Mouse (Mus musculus) cerebellum, postnatal 25 days (tissue): ENCODE measurements around the gene Dazap2.
"Not testable (repeated sequence)": the region's sequence is repeated elsewhere in the genome, so short reads cannot be mapped to it uniquely, and the experiment has no call there.

ENCODE experiments used
- DNase-seq, 2 experiments: peaks; one replicate each; pipeline ENCODE4 v3.0.0; 2021; ENCODE audit warnings: mixed read lengths in 2 of 2

Gene Dazap2

GRCm38 (mm10) chr15:100614996-100615824 lies at the start of gene Dazap2:
Dazap2 (plus strand) TSS chr15:100615349.
- DNase-seq = peak; percentile 97 to 99

- no peak for DNase-seq
Observed at GRCm38 (mm10) chr15:100566531-100566930, 48.6 kb upstream of the Dazap2 start.

DNA sequence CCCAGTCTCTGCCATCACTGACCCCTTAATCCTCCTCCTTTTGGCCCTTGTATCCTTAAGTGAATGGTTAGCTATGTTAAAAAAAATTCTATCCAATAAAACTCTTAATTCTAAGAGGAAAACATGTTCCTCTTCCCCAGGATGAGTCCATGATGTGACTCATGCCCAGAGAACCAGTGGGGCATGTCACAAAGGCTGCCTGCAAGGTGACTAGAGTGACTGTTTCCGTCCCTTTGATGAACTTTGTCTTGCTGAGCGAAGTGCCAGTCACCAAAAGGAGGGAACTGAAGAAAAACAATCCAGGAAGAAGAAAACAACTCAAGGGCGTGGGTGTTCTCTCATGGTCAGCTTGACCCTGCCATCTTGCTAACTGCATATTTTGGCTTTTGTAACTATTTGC lies 45.9 kb upstream of the Dazap2 start:
- DNase-seq = no peak

- no peak for DNase-seq
Observed at GRCm38 (mm10) chr15:100573946-100574345, 41.2 kb upstream of the Dazap2 start.

GRCm38 (mm10) chr15:100574378-100574777 lies 40.8 kb upstream of the Dazap2 start:
- peak in 1 of 2 experiments; percentile 54 for DNase-seq

- DNase-seq = no peak
Observed at GRCm38 (mm10) chr15:100575366-100575765, 39.8 kb upstream of the Dazap2 start.

DNA sequence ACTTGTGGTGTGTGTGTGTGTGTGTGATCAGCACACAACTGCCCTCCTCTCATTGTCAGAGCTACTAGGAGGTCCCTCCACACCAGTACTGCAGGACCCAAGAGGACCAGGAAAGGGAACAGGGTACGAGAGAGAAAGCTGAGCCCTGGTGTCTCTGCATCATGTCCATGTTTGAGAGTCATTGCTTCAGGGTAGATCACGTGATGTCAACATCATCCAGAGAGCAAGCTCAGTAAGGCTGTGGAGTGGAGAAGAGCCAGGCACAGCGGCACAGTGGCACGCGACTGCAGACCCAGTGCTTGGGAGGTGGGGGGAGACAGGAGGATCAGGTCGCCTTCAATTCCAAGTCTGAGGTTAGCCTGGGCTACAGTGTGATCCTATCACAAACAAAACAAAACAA lies 38.8 kb upstream of the Dazap2 start:
- DNase-seq = no peak

- DNase-seq = peak; percentile 28 to 51
Observed at GRCm38 (mm10) chr15:100576810-100577209, 38.3 kb upstream of the Dazap2 start.

- DNase-seq = no peak
Observed at GRCm38 (mm10) chr15:100577972-100578371, 37.2 kb upstream of the Dazap2 start.

DNA sequence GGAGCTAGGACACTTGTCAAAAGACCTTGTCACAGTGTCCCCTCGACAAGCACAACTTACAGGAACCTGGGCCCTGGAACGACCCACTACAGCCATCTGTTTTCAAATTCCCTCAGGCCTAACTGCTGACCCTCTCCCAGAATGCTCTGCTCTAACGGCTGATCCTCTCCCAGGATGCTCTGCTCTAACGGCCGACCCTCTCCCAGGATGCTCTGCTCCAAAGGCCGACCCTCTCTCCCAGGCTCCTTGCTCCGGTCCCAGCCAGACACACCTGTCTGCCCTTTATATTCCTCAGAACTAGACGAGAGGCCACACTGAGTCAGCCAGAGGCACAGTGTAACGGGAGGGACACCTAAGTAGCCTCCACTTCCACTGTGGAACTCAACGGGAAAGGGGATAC lies 35.0 kb upstream of the Dazap2 start:
- DNase-seq = no peak

GRCm38 (mm10) chr15:100585931-100586330 lies 29.2 kb upstream of the Dazap2 start:
- DNase-seq = no peak

GRCm38 (mm10) chr15:100587166-100587565 lies 28.0 kb upstream of the Dazap2 start:
- no peak for DNase-seq

DNA sequence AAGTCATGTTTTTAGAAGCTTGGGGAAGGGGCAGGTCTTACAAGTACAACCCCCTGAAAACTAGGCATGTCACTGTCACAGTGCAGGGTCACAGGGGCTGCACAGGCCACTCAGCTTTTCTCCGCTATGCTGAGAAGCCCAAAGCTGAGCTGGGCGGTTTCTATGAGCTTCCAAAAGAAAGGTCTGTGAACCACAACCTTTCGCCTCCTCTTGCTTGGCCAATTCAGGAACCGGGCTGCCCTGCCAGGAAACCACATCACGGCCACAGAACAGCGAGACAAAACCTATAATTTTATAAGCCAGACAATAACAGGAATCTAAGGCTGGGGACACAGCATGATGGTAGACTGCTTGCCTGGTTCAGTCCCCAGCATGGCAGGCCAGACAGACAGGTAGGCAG lies 26.9 kb upstream of the Dazap2 start:
- DNase-seq = no peak

DNA sequence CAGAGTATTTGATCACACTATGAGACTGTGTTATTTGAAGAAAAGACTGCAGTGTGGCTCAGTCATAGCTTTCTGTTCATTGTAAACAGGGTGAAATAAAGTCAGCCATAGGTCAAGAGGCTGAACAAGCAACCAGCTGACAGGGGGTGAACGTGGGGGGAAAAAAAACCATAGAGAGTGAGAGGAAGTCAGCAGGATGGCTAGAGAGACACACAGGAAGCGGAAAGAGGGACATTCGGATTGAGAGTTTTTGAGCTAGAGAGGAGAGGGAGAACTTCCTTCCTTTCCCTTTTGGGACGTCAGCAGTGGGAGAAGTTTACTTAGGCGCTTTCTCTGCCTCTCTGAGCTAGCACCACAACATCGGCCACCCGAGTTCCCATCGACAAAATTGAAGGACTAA lies 24.7 kb upstream of the Dazap2 start:
- no peak for DNase-seq

GRCm38 (mm10) chr15:100592817-100593216 lies 22.3 kb upstream of the Dazap2 start:
- DNase-seq = no peak

GRCm38 (mm10) chr15:100598287-100598882 lies 16.8 kb upstream of the Dazap2 start:
- no peak for DNase-seq

DNA sequence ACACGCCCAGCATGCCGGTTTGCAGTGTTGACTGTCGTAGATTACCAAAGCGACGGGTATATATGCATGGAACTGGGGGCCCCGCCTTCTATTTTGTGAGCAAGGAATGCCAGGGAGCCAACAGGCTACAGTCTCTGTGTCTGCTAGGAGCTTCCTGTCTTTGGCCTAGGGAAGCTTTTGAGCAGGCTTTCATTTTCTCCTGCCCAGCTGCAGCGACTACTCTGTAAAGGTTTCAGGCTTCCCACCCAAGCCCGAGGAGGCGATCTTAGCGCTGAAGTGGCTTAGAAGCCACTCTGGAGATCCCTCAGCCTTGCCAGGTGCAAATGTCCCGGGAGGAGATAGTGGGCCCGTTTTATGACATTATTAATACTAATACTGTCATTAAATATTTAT lies 16.3 kb upstream of the Dazap2 start:
- peak; percentile 56 to 60 for DNase-seq

- peak; percentile 62 to 74 for DNase-seq
Observed at GRCm38 (mm10) chr15:100599276-100600046, 15.7 kb upstream of the Dazap2 start, which contains the start of gene Pou6f1. Pou6f1 (minus strand) TSS chr15:100599984.

- peak; percentile 70 to 80 for DNase-seq
Observed at GRCm38 (mm10) chr15:100600047-100600695, 15.0 kb upstream of the Dazap2 start.

DNA sequence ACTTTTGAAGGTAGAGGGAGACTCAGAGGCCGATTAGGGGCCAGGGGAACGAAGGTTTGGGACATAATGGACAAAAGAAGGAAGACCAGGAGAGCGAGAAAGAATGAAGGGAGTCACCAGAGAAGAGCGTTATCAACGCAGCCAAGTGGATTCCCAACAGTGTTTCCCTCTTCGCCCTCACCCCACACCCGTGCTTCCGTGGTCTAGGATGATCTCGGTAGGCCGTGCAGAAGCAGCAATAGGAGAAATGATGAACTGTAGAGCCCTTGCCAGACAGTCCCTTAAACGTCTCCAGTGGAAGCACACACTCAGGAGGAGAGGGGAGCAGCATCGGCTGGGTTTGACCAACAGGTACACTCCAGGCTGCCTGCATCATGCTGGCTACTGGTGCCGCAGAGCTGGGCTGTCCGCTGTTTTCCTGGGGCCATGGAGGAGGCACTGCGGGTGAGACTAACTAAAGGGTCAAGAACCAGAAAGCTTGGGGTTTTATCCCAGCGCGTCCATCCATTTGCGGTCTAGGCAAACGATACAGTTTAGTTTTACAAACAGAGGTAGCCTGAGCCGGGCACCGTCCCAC lies 14.4 kb upstream of the Dazap2 start:
- DNase-seq = peak in 1 of 2 experiments; percentile 26

- DNase-seq = no peak
Observed at GRCm38 (mm10) chr15:100601669-100602068, 13.5 kb upstream of the Dazap2 start.

DNA sequence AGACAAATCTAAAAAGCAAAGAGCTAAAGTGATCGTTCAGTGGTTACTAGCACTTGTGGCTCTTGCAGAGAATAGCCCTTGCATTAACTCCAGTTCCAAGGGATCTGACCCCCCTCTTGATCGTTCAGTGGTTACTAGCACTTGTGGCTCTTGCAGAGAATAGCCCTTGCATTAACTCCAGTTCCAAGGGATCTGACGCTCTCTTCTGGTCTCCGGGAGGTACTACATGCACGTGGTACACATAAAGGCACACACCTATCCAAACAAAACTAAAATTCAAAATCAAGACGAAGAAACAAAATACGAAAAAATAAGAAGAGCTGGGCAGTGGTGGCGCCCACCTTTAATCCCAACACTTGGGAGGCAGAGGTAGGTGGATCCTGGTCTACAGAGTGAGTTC lies 8.5 kb upstream of the Dazap2 start:
- not testable (repeated sequence) for DNase-seq

DNA sequence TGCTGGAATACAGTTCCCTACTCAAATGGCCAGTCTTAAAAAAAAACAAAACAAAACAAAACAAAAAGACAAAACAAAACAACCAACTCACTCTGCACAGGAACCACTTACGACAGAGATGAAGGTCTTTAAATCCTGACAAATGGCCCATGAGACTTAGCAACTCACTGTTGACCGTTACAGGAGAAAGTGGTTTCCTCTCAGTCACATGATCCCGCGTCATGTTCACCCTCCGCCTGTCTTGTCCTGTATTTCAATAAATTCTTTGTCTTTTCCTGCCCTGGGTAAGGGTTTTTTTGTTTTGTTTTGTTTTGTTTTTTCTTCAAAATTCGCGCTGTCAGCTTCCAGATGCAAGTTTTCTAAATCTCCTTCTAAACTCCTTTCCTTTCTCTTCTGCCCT lies 3.2 kb upstream of the Dazap2 start:
- DNase-seq = no peak
